In the genomic region with DNA sequence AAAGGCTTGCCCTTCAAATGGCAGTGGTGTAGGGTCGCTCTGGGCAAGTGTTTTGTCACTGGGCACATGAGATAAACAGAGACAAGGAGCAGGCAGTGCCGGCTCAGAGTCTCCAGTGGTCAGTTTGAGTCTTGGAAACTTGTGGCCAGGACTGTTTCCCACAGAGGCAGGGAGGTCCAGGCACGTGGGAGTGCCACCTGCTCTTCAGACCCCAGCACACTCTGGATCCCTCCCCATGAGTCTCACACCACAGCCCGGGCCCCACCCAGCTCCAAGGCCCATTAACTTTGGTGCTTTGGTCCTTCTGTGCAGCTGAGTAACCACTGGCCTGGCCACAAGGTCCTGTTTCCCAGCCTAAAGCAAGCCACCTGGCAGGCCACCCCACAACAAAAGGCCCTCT, we compare ENCODE assay signal across 18 mouse cellular contexts. TPM values are rescaled to one million over a fixed set of nuclear protein-coding genes. Genes with fewer than 3 reads are reported as not detected.
A peak's percentile ranks its signal among the peaks of the same experiment; 100 is the strongest.
DNase-seq lines count a peak whose midpoint lies in the region; ATAC-seq lines count a peak whose summit lies in the region.
"Had no signal": no experiment of that assay in that cellular context is flagged by ENCODE, and none has a peak within 500 bp of the region (broad histone marks: within the 10 kb centered on the region; RNA-seq: fewer than 3 reads in every experiment).

No protein-coding gene starts in this region.

- H3K27ac ChIP-seq in hindbrain, embryonic 15.5 days (replicated peaks): peak overlapping the region; percentile 42; the same call in 1 of the 2 replicates
- H3K27ac ChIP-seq in hindbrain, embryonic 11.5 days (ENCODE audit: low read depth, low read length): no peak overlapping the region
- H3K27ac ChIP-seq in kidney, embryonic 16.5 days (ENCODE audit: low read length): peak overlapping the region; percentile 84
- H3K27ac ChIP-seq in midbrain, embryonic 14.5 days (replicated peaks; ENCODE audit: low read depth, low read length): 0 out of 2 replicates have a peak overlapping the region, but pooled peaks have one; percentile 32
- H3K27ac ChIP-seq: forebrain, embryonic 15.5 days; intestine, embryonic 15.5 days; liver, embryonic 14.5 days had no signal

- H3K4me2 ChIP-seq in hindbrain, embryonic 15.5 days: no peak overlapping the region
- H3K4me2 ChIP-seq in hindbrain, embryonic 11.5 days (replicated peaks; ENCODE audit: low read depth, low read length): no peak overlapping the region
- H3K4me2 ChIP-seq in kidney, embryonic 16.5 days (replicated peaks; ENCODE audit: low read depth, low read length): no peak overlapping the region
- H3K4me2 ChIP-seq in midbrain, embryonic 14.5 days (ENCODE audit: low read length): no peak overlapping the region
- H3K4me2 ChIP-seq: forebrain, embryonic 15.5 days; intestine, embryonic 15.5 days had no signal

- no peak for DNase-seq in hindbrain, embryonic 11.5 days (ENCODE audit: low spot score)
- DNase-seq in Muller cell, postnatal 12 days (ENCODE audit: inconsistent ontology term): peak; percentile 31
- no peak for DNase-seq in midbrain, embryonic 14.5 days
- no peak for DNase-seq in left cerebral cortex, postnatal 4 days
- no peak for DNase-seq in layer of hippocampus, adult 8-10 months (ENCODE audit: low spot score in 2 of 2)
- no peak for DNase-seq in spleen, postnatal 4 days (ENCODE audit: low spot score in 2 of 2)
- DNase-seq: adrenal gland, postnatal 25 days; cerebellum, adult 9-11 months; heart, postnatal 10 days; thymus, adult 18-20 months had no signal

- H3K27me3 ChIP-seq in hindbrain, embryonic 15.5 days: no peaks in the 10 kb centered on the region
- no peaks in the 10 kb centered on the region for H3K27me3 ChIP-seq in hindbrain, embryonic 11.5 days (ENCODE audit: control insufficient read depth, insufficient read depth, low read length)
- no peaks in the 10 kb centered on the region for H3K27me3 ChIP-seq in kidney, embryonic 16.5 days (ENCODE audit: insufficient read depth, low read length)
- H3K27me3 ChIP-seq in midbrain, embryonic 14.5 days (ENCODE audit: control insufficient read depth, insufficient read depth, low read length): no peaks in the 10 kb centered on the region
- H3K27me3 ChIP-seq: forebrain, embryonic 15.5 days; intestine, embryonic 15.5 days had no signal

- H3K9me3 ChIP-seq in hindbrain, embryonic 15.5 days: no peaks in the 10 kb centered on the region
- H3K9me3 ChIP-seq in hindbrain, embryonic 11.5 days (ENCODE audit: control insufficient read depth, low read length): no peaks in the 10 kb centered on the region
- no peaks in the 10 kb centered on the region for H3K9me3 ChIP-seq in kidney, embryonic 16.5 days (ENCODE audit: low read length)
- H3K9me3 ChIP-seq in midbrain, embryonic 14.5 days (ENCODE audit: control insufficient read depth, low read length): no peaks in the 10 kb centered on the region
- H3K9me3 ChIP-seq: forebrain, embryonic 15.5 days; intestine, embryonic 15.5 days had no signal

- no peak for ATAC-seq in hindbrain, embryonic 15.5 days (ENCODE audit: low FRiP score, low read depth)
- no peak for ATAC-seq in hindbrain, embryonic 11.5 days (ENCODE audit: low FRiP score)
- peak; percentile 90 for ATAC-seq in kidney, embryonic 16.5 days (ENCODE audit: low FRiP score, low TSS enrichment)
- ATAC-seq in midbrain, embryonic 14.5 days (ENCODE audit: low FRiP score, low TSS enrichment): no peak
- ATAC-seq: CD4-positive, CD25-positive, alpha-beta regulatory T cell, adult 4 months; forebrain, embryonic 15.5 days; intestine, embryonic 15.5 days; lung, postnatal 0 days had no signal

- WGBS in hindbrain, embryonic 15.5 days: 66% methylated on average over 4 of the region's 4 CpGs
- 75% methylated on average over 4 of the region's 4 CpGs for WGBS in hindbrain, embryonic 11.5 days
- WGBS in kidney, embryonic 16.5 days: 37% methylated on average over 4 of the region's 4 CpGs
- WGBS in midbrain, embryonic 14.5 days: 72% methylated on average over 4 of the region's 4 CpGs

- H3K36me3 ChIP-seq in hindbrain, embryonic 15.5 days: peaks cover 16% of the 10 kb centered on the region; the same call in 1 of the 2 replicates
- H3K36me3 ChIP-seq in hindbrain, embryonic 11.5 days (ENCODE audit: control insufficient read depth, insufficient read depth, low read length): no peaks in the 10 kb centered on the region
- H3K36me3 ChIP-seq in kidney, embryonic 16.5 days (ENCODE audit: insufficient read depth, low read length): peaks cover 13% of the 10 kb centered on the region
- peaks cover 18% of the 10 kb centered on the region for H3K36me3 ChIP-seq in midbrain, embryonic 14.5 days (ENCODE audit: control insufficient read depth, insufficient read depth, low read length)
- H3K36me3 ChIP-seq: intestine, embryonic 15.5 days had no signal

- H3K4me3 ChIP-seq in hindbrain, embryonic 15.5 days: no peak overlapping the region
- no peak overlapping the region for H3K4me3 ChIP-seq in hindbrain, embryonic 11.5 days (ENCODE audit: low read depth, low read length)
- no peak overlapping the region for H3K4me3 ChIP-seq in kidney, embryonic 16.5 days (ENCODE audit: low read length)
- H3K4me3 ChIP-seq in midbrain, embryonic 14.5 days (replicated peaks; ENCODE audit: low read depth, low read length): no peak overlapping the region
- H3K4me3 ChIP-seq: forebrain, embryonic 15.5 days; intestine, embryonic 15.5 days had no signal

- no peak overlapping the region for H3K9ac ChIP-seq in hindbrain, embryonic 15.5 days
- no peak overlapping the region for H3K9ac ChIP-seq in hindbrain, embryonic 11.5 days (ENCODE audit: low read depth, low read length)
- no peak overlapping the region for H3K9ac ChIP-seq in kidney, embryonic 16.5 days (replicated peaks; ENCODE audit: low read length)
- no peak overlapping the region; the same call in 1 of the 2 replicates for H3K9ac ChIP-seq in midbrain, embryonic 14.5 days (replicated peaks; ENCODE audit: low read length)
- H3K9ac ChIP-seq: forebrain, embryonic 15.5 days; intestine, embryonic 15.5 days; liver, embryonic 14.5 days had no signal

- peaks cover 38% of the 10 kb centered on the region for H3K4me1 ChIP-seq in hindbrain, embryonic 15.5 days (replicated peaks)
- H3K4me1 ChIP-seq in hindbrain, embryonic 11.5 days (replicated peaks; ENCODE audit: control insufficient read depth, insufficient read depth, low read length): no peaks in the 10 kb centered on the region
- peaks cover 27% of the 10 kb centered on the region for H3K4me1 ChIP-seq in kidney, embryonic 16.5 days (ENCODE audit: insufficient read depth, low read length)
- H3K4me1 ChIP-seq in midbrain, embryonic 14.5 days (ENCODE audit: control insufficient read depth, insufficient read depth, low read length): peaks cover 16% of the 10 kb centered on the region; the same call in 1 of the 2 replicates

- intact Hi-C loops in left cerebral cortex, postnatal 4 days (cut with DNase I): no loop called here

RNA-seq across cellular contexts. Expression of a gene that starts 20.3 kb away (rescaled TPM):
- polyA plus RNA-seq in hindbrain, embryonic 15.5 days (2015; fragmentation: Nextera tagmentation; extraction: Ambion mirVana): 0.08 and 0.34 TPM in 2 replicates
- 0.37 and 0.42 TPM in 2 replicates for polyA plus RNA-seq in hindbrain, embryonic 11.5 days (2014; fragmentation: Nextera tagmentation; extraction: Ambion mirVana)
- polyA plus RNA-seq in kidney, embryonic 16.5 days (2015; fragmentation: Nextera tagmentation; extraction: Ambion mirVana): 0.37 and 0.39 TPM in 2 replicates
- 0.21 and 0.22 TPM in 2 replicates for polyA plus RNA-seq in midbrain, embryonic 14.5 days (2014; fragmentation: Nextera tagmentation; extraction: Ambion mirVana)
- 1 to 10 TPM; 2.8 to 3.9 TPM for total RNA-seq in left cerebral cortex, postnatal 4 days (2021)
- total RNA-seq in layer of hippocampus, adult 8-10 months (2022): 1 to 10 TPM; 1.5 to 2.2 (median 2.1) TPM
- total RNA-seq: MEL had no signal
- polyA plus RNA-seq: forebrain, embryonic 15.5 days had no signal

RNA-seq across cellular contexts. Expression of a gene that starts 31.9 kb away (rescaled TPM):
- polyA plus RNA-seq in hindbrain, embryonic 15.5 days (2015; fragmentation: Nextera tagmentation; extraction: Ambion mirVana): 16.8 and 19.8 TPM in 2 replicates
- 9.8 and 9.9 TPM in 2 replicates for polyA plus RNA-seq in hindbrain, embryonic 11.5 days (2014; fragmentation: Nextera tagmentation; extraction: Ambion mirVana)
- polyA plus RNA-seq in kidney, embryonic 16.5 days (2015; fragmentation: Nextera tagmentation; extraction: Ambion mirVana): 21.4 and 24.8 TPM in 2 replicates
- polyA plus RNA-seq in midbrain, embryonic 14.5 days (2014; fragmentation: Nextera tagmentation; extraction: Ambion mirVana): 11.7 and 13.4 TPM in 2 replicates
- total RNA-seq in left cerebral cortex, postnatal 4 days (2021): 10 to 100 TPM; 27.3 to 30.2 TPM
- 10 to 100 TPM; 28.7 to 33.8 (median 30.8) TPM for total RNA-seq in layer of hippocampus, adult 8-10 months (2022)

RNA-seq across cellular contexts. Expression of a gene that starts 33.6 kb away (rescaled TPM):
- polyA plus RNA-seq in hindbrain, embryonic 15.5 days (2015; fragmentation: Nextera tagmentation; extraction: Ambion mirVana): 83.4 and 91.2 TPM in 2 replicates
- 39.5 and 41.2 TPM in 2 replicates for polyA plus RNA-seq in hindbrain, embryonic 11.5 days (2014; fragmentation: Nextera tagmentation; extraction: Ambion mirVana)
- 84.6 TPM in 2 replicates for polyA plus RNA-seq in kidney, embryonic 16.5 days (2015; fragmentation: Nextera tagmentation; extraction: Ambion mirVana)
- 71.3 and 81.8 TPM in 2 replicates for polyA plus RNA-seq in midbrain, embryonic 14.5 days (2014; fragmentation: Nextera tagmentation; extraction: Ambion mirVana)
- 100 to 1,000 TPM; 273 to 295 TPM for total RNA-seq in left cerebral cortex, postnatal 4 days (2021)
- 100 to 1,000 TPM; 225 to 284 (median 259) TPM for total RNA-seq in layer of hippocampus, adult 8-10 months (2022)
- total RNA-seq: MEL had no signal
